Mouse (Mus musculus) hindbrain, embryonic 14.5 days (tissue): ENCODE data around the gene Nudt14. TPM values are rescaled to one million over a fixed set of nuclear protein-coding genes. Genes with fewer than 3 reads are reported as not detected.

ENCODE experiments used
- ATAC-seq: fragments of 200-750 bp; cut with Nextera tagmentation; 2 replicates; pipeline ENCODE4 v1.8.0; 2017; ENCODE audit warnings: moderate number of reproducible peaks, mild to moderate bottlenecking, moderate TSS enrichment, moderate library complexity; ENCODE audit not compliant: low FRiP score
- DNase-seq: peaks from one replicate; pipeline ENCODE4 v3.0.0-alpha.2; 2015; ENCODE audit warnings: low spot score
- H3K27ac ChIP-seq: fragments of 300-500 bp; sonication (generic); 2 replicates; pipeline ENCODE4 v1.5.1; 2014; ENCODE audit warnings: mild to moderate bottlenecking, moderate library complexity
- H3K27me3 ChIP-seq: fragments of 300-500 bp; sonication (generic); 2 replicates; pipeline ENCODE4 v1.6.1; 2014; ENCODE audit warnings: mild to moderate bottlenecking, low read length, mixed read lengths; ENCODE audit not compliant: control insufficient read depth, insufficient read depth
- H3K36me3 ChIP-seq: fragments of 300-500 bp; sonication (generic); replicated peaks from 2 replicates; pipeline ENCODE4 v1.6.1; 2014; ENCODE audit not compliant: control insufficient read depth, insufficient read depth
- H3K4me1 ChIP-seq: fragments of 300-500 bp; sonication (generic); replicated peaks from 2 replicates; pipeline ENCODE4 v1.6.1; 2014; ENCODE audit warnings: antibody characterized with exemption, low read length, mixed read lengths; ENCODE audit not compliant: control insufficient read depth, insufficient read depth
- H3K4me2 ChIP-seq: fragments of 300-500 bp; sonication (generic); replicated peaks from 2 replicates; pipeline ENCODE4 v1.6.1; 2014; ENCODE audit warnings: mild to moderate bottlenecking, moderate library complexity
- H3K4me3 ChIP-seq: fragments of 300-500 bp; sonication (generic); replicated peaks from 2 replicates; pipeline ENCODE4 v1.5.1; 2014; ENCODE audit warnings: mild to moderate bottlenecking, low read length
- H3K9ac ChIP-seq: fragments of 300-500 bp; sonication (generic); 2 replicates; pipeline ENCODE4 v1.6.1; 2014
- H3K9me3 ChIP-seq: fragments of 300-500 bp; sonication (generic); 2 replicates; pipeline ENCODE4 v1.6.1; 2016; ENCODE audit warnings: low read length; ENCODE audit not compliant: control insufficient read depth
- WGBS: fragments of 180-500 bp; shearing (Covaris S2); extraction: QIAGEN DNeasy Blood & Tissue Kit; methylation state at CpG from one replicate; pipeline ENCODE4 v1.1.7; 2014; 5-methylcytosine and 5-hydroxymethylcytosine counted together
- polyA plus RNA-seq: library from polyadenylated mRNA; unstranded; fragments of >200 nt; fragmentation: Nextera tagmentation; extraction: Ambion mirVana; gene quantifications from 2 replicates; pipeline ENCODE4 v1.2.1, GENCODE M21; 2014

Gene Nudt14
- polyA plus RNA-seq, 1 experiment from 2014 or later, result 70.1 TPM

- 85% methylated on average over 10 of the region's 10 CpGs for WGBS
- H3K27ac ChIP-seq, result no peak overlapping the region
- no peak overlapping the region for H3K4me2 ChIP-seq
- peaks cover 25% of the 10 kb centered on the region for H3K4me1 ChIP-seq
- H3K36me3 ChIP-seq, result no peaks in the 10 kb centered on the region
- no peak for DNase-seq
- H3K9ac ChIP-seq, result no peak overlapping the region
- ATAC-seq, result no peak
- no peaks in the 10 kb centered on the region for H3K9me3 ChIP-seq
- H3K27me3 ChIP-seq, result no peaks in the 10 kb centered on the region
- H3K4me3 ChIP-seq, result no peak overlapping the region
These were observed 3.6 kb downstream of the Nudt14 start for GRCm38 (mm10) chr12:112938366-112938765.

GRCm38 (mm10) chr12:112937906-112938305 lies 4.0 kb downstream of the Nudt14 start:
- DNase-seq (no peak), ATAC-seq (no peak)
- Histone ChIP-seq H3K27ac (no peak overlapping the region), H3K4me3 (no peak overlapping the region), H3K4me2 (no peak overlapping the region), H3K9me3 (no peaks in the 10 kb centered on the region), H3K9ac (no peak overlapping the region), H3K4me1 (peaks cover 25% of the 10 kb centered on the region), H3K36me3 (no peaks in the 10 kb centered on the region), H3K27me3 (no peaks in the 10 kb centered on the region)
- WGBS, result 58% methylated on average over 9 of the region's 9 CpGs

- Histone ChIP-seq H3K4me3 (no peak overlapping the region), H3K4me1 (peaks cover 14% of the 10 kb centered on the region), H3K4me2 (no peak overlapping the region), H3K9me3 (no peaks in the 10 kb centered on the region), H3K36me3 (no peaks in the 10 kb centered on the region), H3K27me3 (peaks cover 8% of the 10 kb centered on the region; the same call in 1 of the 2 replicates), H3K27ac (no peak overlapping the region), H3K9ac (no peak overlapping the region)
- ATAC-seq (no peak), DNase-seq (no peak)
- WGBS, result 76% methylated on average over 7 of the region's 7 CpGs
These were observed 9.3 kb downstream of the Nudt14 start for GRCm38 (mm10) chr12:112932647-112933046.

DNA sequence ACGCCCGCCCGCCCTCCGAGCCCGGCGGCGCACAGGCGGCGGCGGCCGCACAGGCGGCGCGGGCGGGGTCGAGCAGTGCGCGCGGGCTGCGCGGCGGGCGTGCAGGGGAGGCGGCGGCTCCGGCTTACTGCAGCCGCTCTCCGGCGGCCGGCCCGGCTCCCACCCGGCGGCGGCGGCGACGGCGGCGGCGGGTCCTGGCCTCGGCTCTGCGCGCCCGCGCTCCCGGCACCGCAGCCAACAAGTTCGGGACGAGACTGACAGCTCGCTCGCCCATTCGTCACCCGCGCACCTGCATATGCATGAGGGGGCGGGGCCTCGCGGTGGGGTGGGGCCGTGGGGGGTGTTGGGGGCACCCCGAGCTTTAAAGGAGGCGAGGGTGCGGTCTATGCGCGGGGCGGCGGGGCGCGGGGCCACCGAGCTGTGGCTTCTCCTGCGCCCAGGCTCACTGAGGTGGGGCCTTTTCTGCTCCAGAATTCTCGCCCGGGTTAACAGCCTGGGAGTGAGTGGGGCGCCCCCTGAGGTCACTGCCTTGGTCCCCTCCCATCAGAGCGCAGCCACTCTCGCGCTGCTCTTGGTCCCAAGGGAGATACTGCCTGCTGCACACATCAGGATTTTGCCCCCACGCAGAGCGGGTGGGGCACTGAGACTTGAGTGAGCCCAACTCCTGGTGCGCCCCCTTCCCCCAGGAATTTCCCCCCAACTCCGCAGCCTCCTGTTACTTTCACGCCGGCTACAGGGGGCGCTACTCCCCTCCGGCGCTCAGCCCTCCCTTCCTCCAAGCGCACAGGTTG lies 12.2 kb downstream of the Nudt14 start, which contains the start of gene Jag2:
Gene Jag2 (minus strand): TSS at position 215 of the 791 bp plus-strand sequence.
- Histone ChIP-seq H3K4me3 (peak within 1 kb of the TSS; percentile 79), H3K9ac (peak within 1 kb of the TSS; percentile 91), H3K9me3 (no peaks in the 10 kb centered on the region), H3K36me3 (no peaks in the 10 kb centered on the region), H3K27me3 (peaks cover 8% of the 10 kb centered on the region; the same call in 1 of the 2 replicates), H3K4me2 (peak within 1 kb of the TSS; percentile 84), H3K4me1 (peaks cover 29% of the 10 kb centered on the region), H3K27ac (peak within 1 kb of the TSS; percentile 91)
- under 1% methylated on average over 47 of the region's 85 CpGs for WGBS
- peak; percentile 73 for ATAC-seq
- DNase-seq, result peak; percentile 69

DNA sequence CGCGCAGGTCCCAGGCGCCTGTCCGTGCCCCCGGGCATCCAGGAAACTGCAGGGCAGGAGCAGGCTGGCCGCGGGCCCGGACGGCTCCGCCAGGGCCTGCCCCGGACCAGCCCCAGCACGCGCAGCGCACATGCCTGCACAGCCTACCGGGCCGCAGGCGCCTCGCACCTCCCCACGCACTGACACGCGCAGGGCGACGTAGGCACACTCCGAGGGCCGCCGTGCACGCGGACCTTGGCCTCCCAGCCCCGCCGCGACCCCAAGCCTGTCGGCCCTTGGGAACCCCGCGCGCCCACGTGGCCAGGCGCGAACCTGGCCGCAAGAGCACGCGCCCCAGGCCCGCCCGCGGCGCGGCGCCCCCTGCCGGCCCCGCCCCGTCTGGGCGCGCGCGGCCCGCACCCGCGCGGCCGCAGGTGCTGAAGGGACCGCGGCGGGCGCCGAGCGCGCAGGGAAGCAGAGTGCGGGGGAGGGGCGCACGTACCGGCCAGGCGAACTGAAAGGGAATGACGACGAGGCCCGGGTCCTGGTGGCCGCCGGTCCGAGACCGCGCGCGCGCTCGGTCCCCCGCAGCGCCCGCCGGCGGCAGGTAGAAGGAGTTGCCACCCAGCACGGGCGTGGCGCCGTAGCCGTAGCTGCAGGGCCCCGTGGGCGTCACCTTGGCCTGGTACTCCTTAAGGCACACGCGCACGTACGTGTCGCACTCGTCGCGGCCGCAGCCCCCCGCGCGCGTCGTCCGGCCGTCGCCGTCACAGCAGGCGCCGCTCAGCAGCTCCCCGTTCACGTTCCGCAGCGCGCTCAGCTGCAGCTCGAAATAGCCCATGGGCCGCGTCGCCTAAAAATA lies 13.3 kb downstream of the Nudt14 start:
- peaks cover 29% of the 10 kb centered on the region for H3K4me1 ChIP-seq
- H3K4me3 ChIP-seq, result peak overlapping the region; percentile 79
- ATAC-seq (peak; percentile 63), DNase-seq (peak; percentile 54)
- H3K9me3 ChIP-seq, result no peaks in the 10 kb centered on the region
- H3K27me3 ChIP-seq, result peaks cover 8% of the 10 kb centered on the region; the same call in 1 of the 2 replicates
- peak overlapping the region; percentile 91 for H3K9ac ChIP-seq
- H3K4me2 ChIP-seq, result peak overlapping the region; percentile 84
- peak overlapping the region; percentile 91 for H3K27ac ChIP-seq
- WGBS, result 1% methylated on average over 114 of the region's 124 CpGs
- H3K36me3 ChIP-seq, result no peaks in the 10 kb centered on the region

DNA sequence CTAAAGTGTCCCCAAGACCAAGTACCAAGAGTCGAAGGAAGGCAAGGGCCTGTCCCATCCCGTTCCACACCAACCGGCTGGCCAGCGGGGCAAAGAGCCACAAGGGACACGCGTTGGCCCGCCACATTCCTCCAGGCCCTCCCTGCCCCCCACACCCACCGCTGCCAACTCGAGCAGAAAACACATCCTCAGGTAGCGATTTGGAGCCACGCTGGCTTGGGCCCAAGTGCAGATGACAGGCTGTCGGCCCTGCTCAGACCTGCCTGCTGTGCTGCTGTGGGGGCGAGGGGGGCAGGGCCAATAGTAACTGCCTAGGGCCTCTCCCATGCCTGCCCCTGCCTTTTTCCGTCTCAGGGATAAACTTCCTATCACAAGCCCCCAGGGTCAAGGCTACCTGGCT lies 14.7 kb downstream of the Nudt14 start:
- H3K4me2 ChIP-seq, result peak overlapping the region; percentile 84
- H3K4me1 ChIP-seq, result peaks cover 29% of the 10 kb centered on the region
- DNase-seq (no peak), ATAC-seq (no peak)
- no peaks in the 10 kb centered on the region for H3K36me3 ChIP-seq
- H3K4me3 ChIP-seq, result no peak overlapping the region
- no peaks in the 10 kb centered on the region for H3K9me3 ChIP-seq
- H3K27me3 ChIP-seq, result peaks cover 8% of the 10 kb centered on the region; the same call in 1 of the 2 replicates
- H3K9ac ChIP-seq, result no peak overlapping the region
- H3K27ac ChIP-seq, result no peak overlapping the region
- 64% methylated on average over 14 of the region's 14 CpGs for WGBS

DNA sequence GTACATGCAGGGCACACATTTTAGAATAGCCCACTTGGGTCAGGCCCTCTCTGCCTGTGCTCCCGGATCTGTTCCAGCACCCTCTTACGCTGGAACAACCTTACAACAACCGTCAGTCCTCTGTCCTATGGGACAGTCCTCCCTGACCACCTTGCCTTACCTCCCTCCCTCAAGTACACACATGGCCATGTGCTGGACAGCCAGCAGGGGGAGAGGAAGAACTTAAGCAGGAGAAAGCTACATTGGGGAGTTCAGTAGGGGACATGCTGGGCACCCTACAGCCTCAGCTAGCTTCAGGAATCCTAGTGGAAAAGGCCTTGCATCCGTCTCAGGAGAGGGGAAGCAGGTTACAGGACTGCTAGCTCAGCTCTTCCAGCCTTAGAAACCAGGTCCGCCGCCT lies 16.0 kb downstream of the Nudt14 start:
- Histone ChIP-seq H3K9ac (no peak overlapping the region), H3K9me3 (no peaks in the 10 kb centered on the region), H3K27me3 (peaks cover 4% of the 10 kb centered on the region; the same call in 1 of the 2 replicates), H3K4me3 (no peak overlapping the region), H3K4me1 (peaks cover 29% of the 10 kb centered on the region), H3K27ac (no peak overlapping the region), H3K4me2 (no peak overlapping the region), H3K36me3 (no peaks in the 10 kb centered on the region)
- ATAC-seq, result no peak
- WGBS, result 94% methylated on average over 6 of the region's 6 CpGs
- DNase-seq, result no peak

DNA sequence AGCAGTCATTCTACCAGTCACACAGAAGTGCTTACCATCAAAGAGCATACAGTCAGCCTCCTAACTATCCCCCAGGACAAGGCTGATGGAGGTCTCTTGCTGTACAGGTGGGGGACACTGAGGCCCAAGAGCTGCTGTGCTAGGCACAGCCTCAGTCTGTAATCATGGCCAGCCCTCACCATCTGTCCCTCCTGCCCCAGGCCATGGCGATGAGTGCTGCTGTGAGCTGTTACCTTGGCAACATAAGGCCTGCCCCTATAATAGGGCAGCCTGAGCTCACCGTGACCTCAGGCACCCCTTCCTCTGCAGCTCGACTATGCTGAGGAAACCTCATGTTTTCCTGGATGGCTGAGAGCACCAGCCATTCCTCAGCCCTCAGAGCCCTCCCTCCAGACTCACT lies 19.4 kb downstream of the Nudt14 start:
- H3K36me3 ChIP-seq, result peaks cover 11% of the 10 kb centered on the region
- no peak overlapping the region for H3K9ac ChIP-seq
- H3K4me2 ChIP-seq, result no peak overlapping the region
- ATAC-seq (no peak), DNase-seq (no peak)
- no peaks in the 10 kb centered on the region for H3K9me3 ChIP-seq
- H3K27ac ChIP-seq, result no peak overlapping the region
- no peaks in the 10 kb centered on the region for H3K27me3 ChIP-seq
- 8% methylated on average over 3 of the region's 3 CpGs for WGBS
- no peak overlapping the region for H3K4me3 ChIP-seq
- peaks cover 14% of the 10 kb centered on the region for H3K4me1 ChIP-seq

DNA sequence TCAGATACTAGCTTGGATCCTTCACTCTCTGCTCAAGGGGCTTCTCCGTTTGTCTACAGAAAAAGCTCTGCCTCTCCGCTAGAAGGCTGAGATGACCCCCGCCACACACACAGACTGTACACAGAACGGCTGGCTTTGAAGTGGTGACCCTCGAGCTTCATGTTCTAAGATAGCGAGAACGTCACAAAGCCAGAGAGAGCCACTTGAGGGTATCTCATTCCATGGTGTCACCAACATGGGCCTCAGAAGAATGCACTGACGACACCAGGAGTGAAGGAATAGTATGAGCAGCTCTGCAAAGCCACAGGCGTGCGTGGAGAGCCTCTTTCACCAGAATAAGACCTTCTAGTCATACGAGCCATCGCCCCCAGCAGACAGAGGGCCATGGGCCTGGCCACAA lies 20.4 kb downstream of the Nudt14 start:
- Histone ChIP-seq H3K9ac (no peak overlapping the region), H3K4me3 (no peak overlapping the region), H3K4me2 (no peak overlapping the region), H3K27ac (no peak overlapping the region), H3K4me1 (peaks cover 4% of the 10 kb centered on the region; the same call in 1 of the 2 replicates), H3K36me3 (peaks cover 19% of the 10 kb centered on the region), H3K27me3 (no peaks in the 10 kb centered on the region), H3K9me3 (no peaks in the 10 kb centered on the region)
- WGBS, result 86% methylated on average over 12 of the region's 12 CpGs
- ATAC-seq (no peak), DNase-seq (no peak)
